Mouse (Mus musculus) hindbrain, embryonic 13.5 days (tissue): Measurements from ENCODE around the gene Tnnc1. TPM values are rescaled to one million over a fixed set of nuclear protein-coding genes. Genes with fewer than 3 reads are reported as not detected.

ENCODE experiments used
- ATAC-seq: fragments of 200-750 bp; cut with Nextera tagmentation; 2 replicates; pipeline ENCODE4 v1.8.0; 2017; ENCODE audit warnings: moderate TSS enrichment; ENCODE audit not compliant: low FRiP score
- H3K27ac ChIP-seq: fragments of 300-500 bp; sonication (generic); 2 replicates; pipeline ENCODE4 v1.5.1; 2015; ENCODE audit warnings: inconsistent platforms, mild to moderate bottlenecking, moderate library complexity
- H3K27me3 ChIP-seq: fragments of 300-500 bp; sonication (generic); 2 replicates; pipeline ENCODE4 v1.6.1; 2015; ENCODE audit warnings: mild to moderate bottlenecking, inconsistent platforms
- H3K36me3 ChIP-seq: fragments of 300-500 bp; sonication (generic); 2 replicates; pipeline ENCODE4 v1.6.1; 2015; ENCODE audit warnings: mild to moderate bottlenecking, inconsistent platforms
- H3K4me1 ChIP-seq: fragments of 300-500 bp; sonication (generic); replicated peaks from 2 replicates; pipeline ENCODE4 v1.6.1; 2015; ENCODE audit warnings: inconsistent platforms
- H3K4me2 ChIP-seq: fragments of 300-500 bp; sonication (generic); 2 replicates; pipeline ENCODE4 v1.6.1; 2015; ENCODE audit warnings: inconsistent platforms, mild to moderate bottlenecking, moderate library complexity
- H3K4me3 ChIP-seq: fragments of 300-500 bp; sonication (generic); 2 replicates; pipeline ENCODE4 v1.5.1; 2015; ENCODE audit warnings: mild to moderate bottlenecking, inconsistent platforms
- H3K9ac ChIP-seq: fragments of 300-500 bp; sonication (generic); 2 replicates; pipeline ENCODE4 v1.6.1; 2015; ENCODE audit warnings: mild to moderate bottlenecking, inconsistent platforms
- H3K9me3 ChIP-seq: fragments of 300-500 bp; sonication (generic); 2 replicates; pipeline ENCODE4 v1.6.1; 2016; ENCODE audit warnings: inconsistent platforms
- WGBS: fragments of 180-500 bp; shearing (Covaris S2); methylation state at CpG from one replicate; pipeline ENCODE4 v1.1.7; 2015; 5-methylcytosine and 5-hydroxymethylcytosine counted together
- polyA plus RNA-seq: library from polyadenylated mRNA; unstranded; fragments of >200 nt; fragmentation: Nextera tagmentation; extraction: Ambion mirVana; gene quantifications from 2 replicates; pipeline ENCODE4 v1.2.1, GENCODE M21; 2015

Gene Tnnc1
- 7.3 and 9.1 TPM in 2 replicates for polyA plus RNA-seq

GRCm38 (mm10) chr14:31208084-31208483 is at the start of gene Tnnc1:
TSS of gene Tnnc1 (plus strand) at chr14:31208312.
- H3K9me3 ChIP-seq, result no peaks in the 10 kb centered on the region
- ATAC-seq, result no peak
- H3K4me2 ChIP-seq, result peak within 1 kb of the TSS; percentile 99
- H3K9ac ChIP-seq, result peak within 1 kb of the TSS; percentile 91
- H3K4me1 ChIP-seq, result peaks cover 27% of the 10 kb centered on the region
- 88% methylated on average over 2 of the region's 2 CpGs for WGBS
- peaks cover 13% of the 10 kb centered on the region for H3K36me3 ChIP-seq
- H3K27ac ChIP-seq, result peak within 1 kb of the TSS; percentile 93
- H3K27me3 ChIP-seq, result peaks cover 3% of the 10 kb centered on the region; the same call in 1 of the 2 replicates
- peak within 1 kb of the TSS; percentile 72 for H3K4me3 ChIP-seq

- Histone ChIP-seq H3K9me3 (no peaks in the 10 kb centered on the region), H3K27ac (no peak overlapping the region), H3K4me1 (peaks cover 5% of the 10 kb centered on the region; the same call in 1 of the 2 replicates), H3K4me3 (no peak overlapping the region), H3K36me3 (no peaks in the 10 kb centered on the region), H3K4me2 (no peak overlapping the region), H3K9ac (no peak overlapping the region), H3K27me3 (no peaks in the 10 kb centered on the region)
- ATAC-seq, result no peak
- WGBS, result 83% methylated on average over 27 of the region's 27 CpGs
These were observed 47.6 kb upstream of the Tnnc1 start for GRCm38 (mm10) chr14:31160196-31161150.

DNA sequence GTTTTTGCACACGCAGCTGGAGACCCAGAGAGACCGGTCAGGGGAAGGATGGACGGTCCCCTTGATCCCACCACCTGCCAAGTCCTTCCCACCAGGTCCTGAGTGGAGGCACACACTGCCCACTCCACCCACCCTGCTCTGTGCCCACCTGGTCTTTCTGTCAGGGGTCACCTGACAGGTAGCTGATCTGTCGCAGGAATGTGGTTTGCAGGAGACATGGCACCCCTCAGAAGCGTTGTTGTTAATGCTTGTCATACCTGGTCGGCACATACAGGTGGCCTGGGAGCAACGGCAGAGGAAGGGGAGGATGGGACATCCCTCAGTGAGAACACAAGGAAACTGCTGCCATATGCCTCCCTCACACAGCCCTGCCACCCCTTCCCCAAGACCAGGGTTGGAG is 46.9 kb upstream of the Tnnc1 start:
- no peak for ATAC-seq
- Histone ChIP-seq H3K9ac (no peak overlapping the region), H3K36me3 (no peaks in the 10 kb centered on the region), H3K27me3 (no peaks in the 10 kb centered on the region), H3K4me3 (no peak overlapping the region), H3K4me1 (peaks cover 11% of the 10 kb centered on the region), H3K27ac (no peak overlapping the region), H3K4me2 (no peak overlapping the region), H3K9me3 (no peaks in the 10 kb centered on the region)
- 93% methylated on average over 7 of the region's 7 CpGs for WGBS

DNA sequence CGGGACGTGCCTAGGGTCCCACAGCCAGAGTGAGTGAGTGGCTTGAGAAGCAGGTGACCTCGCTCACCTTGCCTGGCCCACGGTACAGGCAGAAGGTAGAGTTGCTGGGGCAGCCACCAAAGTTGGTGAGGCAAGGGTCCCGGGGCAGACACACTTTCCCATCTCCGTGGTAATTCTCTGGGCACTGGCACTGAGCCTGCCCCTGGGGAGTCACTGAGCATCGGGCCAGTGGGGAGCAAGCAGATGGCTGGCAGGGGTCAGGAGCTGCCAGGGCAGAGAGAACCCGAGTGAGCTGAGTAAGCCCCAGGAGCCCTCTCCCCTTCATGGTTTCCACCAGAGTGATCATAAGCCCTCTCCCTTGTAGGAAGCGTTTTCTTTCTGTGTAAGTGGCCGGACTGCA is 46.5 kb upstream of the Tnnc1 start:
- no peak overlapping the region for H3K27ac ChIP-seq
- H3K4me2 ChIP-seq, result no peak overlapping the region
- no peak overlapping the region for H3K4me3 ChIP-seq
- H3K9ac ChIP-seq, result no peak overlapping the region
- no peaks in the 10 kb centered on the region for H3K36me3 ChIP-seq
- 73% methylated on average over 10 of the region's 10 CpGs for WGBS
- ATAC-seq, result no peak
- no peaks in the 10 kb centered on the region for H3K27me3 ChIP-seq
- H3K9me3 ChIP-seq, result no peaks in the 10 kb centered on the region
- H3K4me1 ChIP-seq, result peaks cover 15% of the 10 kb centered on the region

- no peak overlapping the region for H3K27ac ChIP-seq
- H3K27me3 ChIP-seq, result no peaks in the 10 kb centered on the region
- H3K4me3 ChIP-seq, result no peak overlapping the region
- peaks cover 26% of the 10 kb centered on the region for H3K4me1 ChIP-seq
- no peak overlapping the region for H3K9ac ChIP-seq
- no peaks in the 10 kb centered on the region for H3K9me3 ChIP-seq
- ATAC-seq, result no peak
- H3K36me3 ChIP-seq, result no peaks in the 10 kb centered on the region
- H3K4me2 ChIP-seq, result no peak overlapping the region
- WGBS, result 86% methylated on average over 8 of the region's 8 CpGs
These were observed 44.0 kb upstream of the Tnnc1 start for GRCm38 (mm10) chr14:31164067-31164466.

DNA sequence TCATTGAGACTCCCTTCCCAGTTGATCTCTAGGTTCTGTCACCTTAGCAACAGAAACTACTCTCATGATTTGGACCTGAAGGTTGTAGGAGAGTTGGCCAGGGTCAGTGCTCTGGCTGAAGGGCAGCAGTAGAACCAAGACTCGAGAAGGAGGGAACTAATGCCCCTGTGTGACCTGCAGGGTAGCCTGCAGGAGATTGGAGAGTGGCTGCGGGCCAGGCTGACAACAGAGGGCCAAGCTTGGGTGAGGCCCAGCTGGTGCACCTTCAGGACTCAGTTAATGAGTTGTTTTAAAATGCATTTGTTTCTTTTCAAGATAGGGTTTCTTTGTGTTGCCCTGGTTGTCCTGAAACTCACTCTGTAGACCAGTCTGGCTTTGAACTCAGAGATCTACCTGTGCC is 43.1 kb upstream of the Tnnc1 start:
- no peak for ATAC-seq
- Histone ChIP-seq H3K27me3 (no peaks in the 10 kb centered on the region), H3K27ac (no peak overlapping the region), H3K4me2 (no peak overlapping the region), H3K4me3 (no peak overlapping the region), H3K36me3 (peaks cover under 1% of the 10 kb centered on the region), H3K9me3 (no peaks in the 10 kb centered on the region), H3K9ac (no peak overlapping the region), H3K4me1 (peaks cover 26% of the 10 kb centered on the region)
- 60% methylated on average over 2 of the region's 2 CpGs for WGBS

GRCm38 (mm10) chr14:31165458-31165857 is 42.7 kb upstream of the Tnnc1 start:
- Histone ChIP-seq H3K27me3 (no peaks in the 10 kb centered on the region), H3K9me3 (no peaks in the 10 kb centered on the region), H3K4me2 (no peak overlapping the region), H3K36me3 (peaks cover 5% of the 10 kb centered on the region), H3K9ac (no peak overlapping the region), H3K4me1 (peaks cover 26% of the 10 kb centered on the region), H3K4me3 (no peak overlapping the region), H3K27ac (no peak overlapping the region)
- ATAC-seq, result no peak
- WGBS, result 55% methylated on average over 7 of the region's 7 CpGs

- 53% methylated on average over 10 of the region's 10 CpGs for WGBS
- H3K9ac ChIP-seq, result peak overlapping the region; percentile 35; the same call in 1 of the 2 replicates
These were observed 42.0 kb upstream of the Tnnc1 start for GRCm38 (mm10) chr14:31165991-31166630.

DNA sequence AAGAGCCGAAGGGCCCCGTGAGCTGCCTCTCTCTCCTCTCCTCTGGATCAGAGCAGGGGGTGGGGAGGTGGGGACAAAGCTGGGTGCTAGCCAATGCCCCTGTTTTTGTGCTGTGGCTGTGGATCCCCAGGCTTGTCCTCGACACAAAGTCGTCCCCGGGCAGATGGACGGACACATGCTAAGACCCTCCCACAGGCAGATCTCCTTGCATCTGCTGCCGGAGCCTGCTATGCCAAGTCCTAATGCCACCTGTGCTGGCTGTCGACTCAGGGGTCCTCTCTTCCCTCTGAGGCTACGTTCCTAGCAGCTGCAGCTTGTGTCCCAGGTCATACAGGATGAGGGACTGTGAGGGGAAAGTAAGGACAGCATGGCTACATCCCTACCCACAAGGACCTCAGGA is 41.3 kb upstream of the Tnnc1 start:
- no peaks in the 10 kb centered on the region for H3K9me3 ChIP-seq
- peak overlapping the region; percentile 21; the same call in 1 of the 2 replicates for H3K4me2 ChIP-seq
- H3K4me1 ChIP-seq, result peaks cover 26% of the 10 kb centered on the region
- ATAC-seq, result no peak
- peak overlapping the region; percentile 35; the same call in 1 of the 2 replicates for H3K9ac ChIP-seq
- no peak overlapping the region for H3K4me3 ChIP-seq
- 57% methylated on average over 9 of the region's 9 CpGs for WGBS
- peaks cover 19% of the 10 kb centered on the region for H3K36me3 ChIP-seq
- no peak overlapping the region for H3K27ac ChIP-seq
- H3K27me3 ChIP-seq, result no peaks in the 10 kb centered on the region

More at GRCm38 (mm10) chr14:31165991-31166630, 42.0 kb upstream of the Tnnc1 start:
- no peak overlapping the region for H3K27ac ChIP-seq
- H3K27me3 ChIP-seq, result no peaks in the 10 kb centered on the region
- no peak for ATAC-seq
- H3K4me2 ChIP-seq, result peak overlapping the region; percentile 21; the same call in 1 of the 2 replicates
- H3K4me3 ChIP-seq, result no peak overlapping the region
- peaks cover 26% of the 10 kb centered on the region for H3K4me1 ChIP-seq
- no peaks in the 10 kb centered on the region for H3K9me3 ChIP-seq
- H3K36me3 ChIP-seq, result peaks cover 12% of the 10 kb centered on the region

GRCm38 (mm10) chr14:31168425-31168824 is 39.7 kb upstream of the Tnnc1 start, which contains the start of gene Stab1:
TSS of gene Stab1 (minus strand) at chr14:31168641.
- Histone ChIP-seq H3K9me3 (no peaks in the 10 kb centered on the region), H3K9ac (no peak within 1 kb of the TSS), H3K4me2 (peak within 1 kb of the TSS; percentile 21; the same call in 1 of the 2 replicates), H3K27me3 (no peaks in the 10 kb centered on the region), H3K4me3 (peak within 1 kb of the TSS; percentile 11), H3K4me1 (peaks cover 26% of the 10 kb centered on the region), H3K36me3 (peaks cover 35% of the 10 kb centered on the region), H3K27ac (peak within 1 kb of the TSS; percentile 36; the same call in 1 of the 2 replicates)
- WGBS, result 55% methylated on average over 10 of the region's 10 CpGs
- ATAC-seq, result no peak

DNA sequence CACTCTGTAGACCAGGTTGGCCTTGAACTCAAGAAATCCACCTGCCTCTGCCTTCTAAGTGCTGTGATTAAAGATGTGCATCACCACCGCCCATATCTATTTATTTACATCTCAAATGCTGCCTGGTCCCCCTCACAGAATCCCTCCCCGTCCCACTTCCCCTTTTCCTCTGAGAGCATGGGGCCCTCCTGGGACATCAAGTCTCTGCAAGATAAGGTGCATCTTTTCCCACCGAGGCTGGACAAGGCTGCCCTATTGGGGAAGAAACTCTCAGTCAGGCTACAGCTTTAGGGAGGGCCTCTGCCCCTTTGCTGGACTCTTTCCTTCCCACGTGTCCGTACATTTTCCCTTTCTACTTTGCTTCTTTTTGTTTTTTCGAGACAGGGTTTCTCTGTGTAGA is 38.6 kb upstream of the Tnnc1 start:
- Histone ChIP-seq H3K27me3 (no peaks in the 10 kb centered on the region), H3K27ac (no peak overlapping the region)

DNA sequence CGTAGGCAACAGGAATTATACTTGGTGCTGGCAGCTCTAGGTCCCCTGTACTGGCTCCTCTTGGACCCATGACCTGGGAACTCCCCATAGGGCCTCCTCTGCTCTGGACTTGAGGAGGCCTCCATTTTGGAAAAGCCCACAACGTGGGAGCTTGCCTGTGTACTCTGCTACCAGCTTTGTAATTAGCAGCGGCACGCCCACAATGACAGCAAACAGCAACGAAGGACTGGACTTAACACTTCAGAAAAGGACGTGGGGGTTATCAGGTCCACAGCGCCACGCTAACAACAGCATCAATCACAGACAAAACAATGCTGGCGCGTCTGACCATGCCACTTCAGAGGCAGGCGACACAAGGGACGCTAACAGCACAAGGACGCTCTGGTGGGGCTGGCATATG is 37.1 kb upstream of the Tnnc1 start:
- H3K4me1 ChIP-seq, result peaks cover 17% of the 10 kb centered on the region
- peaks cover 60% of the 10 kb centered on the region for H3K36me3 ChIP-seq
- no peak overlapping the region for H3K4me2 ChIP-seq
- no peaks in the 10 kb centered on the region for H3K9me3 ChIP-seq
- WGBS, result 77% methylated on average over 13 of the region's 13 CpGs
- H3K4me3 ChIP-seq, result no peak overlapping the region
- no peak for ATAC-seq
- H3K9ac ChIP-seq, result no peak overlapping the region
- H3K27me3 ChIP-seq, result no peaks in the 10 kb centered on the region
- H3K27ac ChIP-seq, result peak overlapping the region; percentile 53

More for the DNA sequence above, 38.6 kb upstream of the Tnnc1 start:
- no peak for ATAC-seq
- Histone ChIP-seq H3K9ac (no peak overlapping the region), H3K4me3 (no peak overlapping the region), H3K4me1 (peaks cover 26% of the 10 kb centered on the region), H3K36me3 (peaks cover 46% of the 10 kb centered on the region), H3K9me3 (no peaks in the 10 kb centered on the region), H3K4me2 (no peak overlapping the region)
- WGBS, result 81% methylated on average over 6 of the region's 6 CpGs
